In genomic region chr9:121424281-121425164, GRCm38 (mm10) we compare ENCODE assay signal across 19 mouse cellular contexts.
DNase-seq lines count a peak whose midpoint lies in the region; ATAC-seq lines count a peak whose summit lies in the region.
"Had no signal": no experiment of that assay in that cellular context is flagged by ENCODE, and none has a peak within 500 bp of the region (broad histone marks: within the 10 kb centered on the region; RNA-seq: fewer than 3 reads in every experiment).

No protein-coding gene starts in this region.

- DNase-seq in adrenal gland, adult 2 months = peak; percentile 36
- DNase-seq in adrenal gland, adult 18-20 months (ENCODE audit: low spot score in 2 of 2) = no peak
- DNase-seq in liver, embryonic 13.5 days = no peak
- DNase-seq in liver = no peak
- DNase-seq in urinary bladder, postnatal 14 days (ENCODE audit: low spot score) = peak; percentile 32
- no peak for DNase-seq in urinary bladder, adult 18-20 months (ENCODE audit: low spot score in 2 of 2)
- no peak for DNase-seq in right cerebral cortex, adult 18-20 months
- no peak for DNase-seq in limb, embryonic 10.5 days (ENCODE audit: low spot score)
- DNase-seq: adrenal gland, postnatal 14 days; cerebellum, postnatal 10 days; kidney, postnatal 4 days; lung, postnatal 14 days; right cerebral cortex, postnatal 14 days; thymus, postnatal 25 days had no signal

- peak overlapping the region; percentile 96 for H3K27ac ChIP-seq in liver, embryonic 13.5 days
- no peak overlapping the region for H3K27ac ChIP-seq in limb, embryonic 10.5 days
- H3K27ac ChIP-seq: limb, embryonic 15.5 days had no signal

- no peak overlapping the region for H3K4me2 ChIP-seq in liver, embryonic 13.5 days
- H3K4me2 ChIP-seq: heart, embryonic 15.5 days; limb, embryonic 15.5 days had no signal

- H3K9me3 ChIP-seq in liver, embryonic 13.5 days (replicated peaks) = no peaks in the 10 kb centered on the region
- H3K9me3 ChIP-seq in limb, embryonic 10.5 days (replicated peaks) = no peaks in the 10 kb centered on the region
- H3K9me3 ChIP-seq: G1E; heart, embryonic 15.5 days; limb, embryonic 15.5 days; megakaryocyte, embryonic 14.5 days had no signal

- no peak for ATAC-seq in liver, embryonic 13.5 days (ENCODE audit: low read depth)
- ATAC-seq: CD4-positive, CD25-positive, alpha-beta regulatory T cell, adult 4 months had no signal

- no peaks in the 10 kb centered on the region for H3K27me3 ChIP-seq in liver, embryonic 13.5 days
- H3K27me3 ChIP-seq in limb, embryonic 10.5 days (ENCODE audit: low read depth, poor library complexity, severe bottlenecking) = no peaks in the 10 kb centered on the region
- H3K27me3 ChIP-seq: heart, embryonic 15.5 days; limb, embryonic 15.5 days had no signal

- 87% methylated on average over 16 of the region's 16 CpGs for WGBS in liver, embryonic 13.5 days (ENCODE audit: insufficient replicate concordance)
- WGBS in limb, embryonic 10.5 days = 89% methylated on average over 16 of the region's 16 CpGs

- H3K4me1 ChIP-seq in liver, embryonic 13.5 days (replicated peaks) = peaks cover 86% of the 10 kb centered on the region
- H3K4me1 ChIP-seq in limb, embryonic 10.5 days = no peaks in the 10 kb centered on the region

- H3K9ac ChIP-seq in liver, embryonic 13.5 days = no peak overlapping the region; the same call in 1 of the 2 replicates
- H3K9ac ChIP-seq: heart, embryonic 15.5 days; limb, embryonic 15.5 days had no signal

- H3K4me3 ChIP-seq in liver, embryonic 13.5 days (replicated peaks) = no peak overlapping the region
- H3K4me3 ChIP-seq in limb, embryonic 10.5 days = no peak overlapping the region
- H3K4me3 ChIP-seq: heart, embryonic 15.5 days; limb, embryonic 15.5 days; megakaryocyte, embryonic 14.5 days had no signal

- H3K36me3 ChIP-seq in liver, embryonic 13.5 days = no peaks in the 10 kb centered on the region
- no peaks in the 10 kb centered on the region for H3K36me3 ChIP-seq in limb, embryonic 10.5 days
- H3K36me3 ChIP-seq: heart, embryonic 15.5 days; limb, embryonic 15.5 days had no signal

Comparison
In these comparisons a context has a peak if more than half of its experiments do, and no peak if none do; other contexts are left out.
1. DNase-seq: peak in adrenal gland, adult 2 months (single experiment) and urinary bladder, postnatal 14 days (single experiment); none in adrenal gland, adult 18-20 months (0 of 2), liver, embryonic 13.5 days (single experiment), liver (single experiment), urinary bladder, adult 18-20 months (0 of 2), right cerebral cortex, adult 18-20 months (single experiment) and limb, embryonic 10.5 days (single experiment).